Mouse (Mus musculus) lung, adult 18-20 months (tissue): ENCODE data around the gene Hist3h2ba.

Experiments
- DNase-seq, 2 experiments: peaks; one replicate each; pipeline ENCODE4 v3.0.0; 2022; ENCODE audit warnings: mixed read lengths in 2 of 2

The Hist3h2ba gene

GRCm38 (mm10) chr11:58989166-58989565 is 40.4 kb downstream of the Hist3h2ba start:
- DNase-seq = no peak

GRCm38 (mm10) chr11:58990141-58990540 is 41.4 kb downstream of the Hist3h2ba start:
- DNase-seq = no peak

GRCm38 (mm10) chr11:58990794-58991193 is 42.1 kb downstream of the Hist3h2ba start:
- no peak for DNase-seq

GRCm38 (mm10) chr11:58991911-58992310 is 43.2 kb downstream of the Hist3h2ba start:
- no peak for DNase-seq

GRCm38 (mm10) chr11:58993091-58993670 is 44.5 kb downstream of the Hist3h2ba start:
- no peak for DNase-seq

- DNase-seq = peak; percentile 73 to 80
Measured at GRCm38 (mm10) chr11:58994337-58994826, 45.7 kb downstream of the Hist3h2ba start.

- DNase-seq = no peak
Measured at GRCm38 (mm10) chr11:58995061-58995806, 46.5 kb downstream of the Hist3h2ba start.

- DNase-seq = no peak
Measured at GRCm38 (mm10) chr11:58995807-58996370, 47.2 kb downstream of the Hist3h2ba start.

GRCm38 (mm10) chr11:58997541-58997940 is 48.8 kb downstream of the Hist3h2ba start:
- DNase-seq = no peak
